Mouse (Mus musculus): ENCODE results near the gene Rpl13.
A peak's percentile ranks its signal among the peaks of the same experiment; 100 is the strongest.

The Rpl13 gene

DNA sequence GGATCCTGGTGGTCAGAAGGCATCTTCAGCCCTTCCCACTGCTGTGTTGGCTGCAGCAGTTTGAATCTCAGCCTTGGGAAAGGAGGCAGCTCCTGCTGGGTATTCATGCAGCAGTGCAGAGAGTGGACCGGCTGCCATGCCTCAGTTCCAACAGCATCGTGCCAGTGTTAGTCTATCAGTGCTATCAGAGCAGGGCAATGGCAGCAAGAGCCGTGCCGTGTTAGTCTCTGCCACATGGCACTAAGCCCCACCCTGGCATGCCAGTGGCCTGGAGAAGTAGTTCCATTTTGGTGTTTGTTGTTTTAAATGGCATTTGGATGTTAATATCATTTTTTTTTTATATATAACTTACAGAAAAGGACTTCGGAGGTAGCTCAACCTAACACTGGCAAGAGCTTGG is 6.8 kb downstream of the Rpl13 start:
- DNase-seq, result no peak

DNA sequence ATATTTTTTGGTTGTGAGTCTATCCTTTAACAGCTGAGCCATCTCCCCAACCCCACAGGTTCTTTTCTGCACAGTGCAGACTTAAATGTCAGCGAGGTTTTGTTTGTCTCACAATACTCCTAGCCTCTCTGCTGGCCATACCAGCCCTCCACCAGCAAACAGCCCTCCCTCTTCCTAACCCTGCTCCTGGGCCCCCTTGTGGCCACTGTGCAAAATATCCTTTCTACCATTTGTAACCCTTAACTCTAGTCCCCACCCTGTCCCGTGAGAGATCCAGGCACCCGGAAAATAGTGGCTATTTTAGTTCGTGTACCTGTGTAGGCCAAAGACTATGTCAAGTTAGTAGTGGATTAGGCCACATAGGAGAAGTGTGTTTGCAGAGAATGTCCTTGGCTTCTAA is 8.5 kb downstream of the Rpl13 start:
- DNase-seq, result peak; percentile 49 to 73

DNA sequence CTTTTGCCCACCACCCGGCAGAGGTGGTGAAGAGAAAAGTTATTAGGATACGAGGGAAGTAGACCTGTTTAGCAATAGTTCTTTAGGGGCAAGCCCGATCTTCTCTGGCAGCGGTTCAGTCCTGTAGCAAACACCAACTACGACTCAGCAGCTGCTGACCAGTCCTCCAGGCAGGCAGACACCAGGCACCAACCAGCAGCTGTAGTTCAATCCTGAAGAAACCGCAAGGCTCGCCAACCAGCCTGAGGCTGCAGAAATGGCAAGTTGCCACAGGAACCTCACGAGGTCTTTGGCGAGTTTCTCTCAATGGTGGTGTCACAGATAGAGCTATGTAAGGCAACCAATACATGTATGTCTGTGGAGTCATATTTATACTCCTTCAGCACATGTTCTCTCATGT is 10.7 kb downstream of the Rpl13 start:
- DNase-seq, result no peak

DNA sequence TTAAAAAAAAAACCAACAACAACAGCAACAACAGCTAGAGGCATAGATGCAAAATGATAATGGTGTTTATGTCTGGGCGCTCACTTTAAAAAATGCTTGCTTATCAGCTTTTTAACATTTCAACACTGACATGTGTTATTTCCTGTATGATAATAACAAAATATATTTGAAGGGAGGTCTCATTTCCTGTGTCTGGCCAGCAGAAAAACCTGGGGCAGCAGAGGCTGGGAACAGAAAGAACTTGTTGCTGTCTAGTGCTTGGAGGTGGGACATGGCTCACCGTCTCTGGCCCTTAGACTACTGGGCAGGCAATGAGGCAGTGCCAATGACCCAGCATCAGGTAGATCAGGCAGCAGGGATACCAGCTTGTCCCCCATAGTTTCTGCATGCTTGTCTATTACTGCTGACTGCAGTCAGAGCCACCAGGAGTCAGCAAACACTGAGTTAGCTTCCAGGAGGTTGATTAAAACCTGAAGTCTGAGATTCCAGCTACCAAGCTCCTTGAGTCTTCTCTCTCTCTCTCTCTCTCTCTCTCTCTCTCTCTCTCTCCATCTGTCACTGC is 11.8 kb downstream of the Rpl13 start:
- no peak for DNase-seq

DNA sequence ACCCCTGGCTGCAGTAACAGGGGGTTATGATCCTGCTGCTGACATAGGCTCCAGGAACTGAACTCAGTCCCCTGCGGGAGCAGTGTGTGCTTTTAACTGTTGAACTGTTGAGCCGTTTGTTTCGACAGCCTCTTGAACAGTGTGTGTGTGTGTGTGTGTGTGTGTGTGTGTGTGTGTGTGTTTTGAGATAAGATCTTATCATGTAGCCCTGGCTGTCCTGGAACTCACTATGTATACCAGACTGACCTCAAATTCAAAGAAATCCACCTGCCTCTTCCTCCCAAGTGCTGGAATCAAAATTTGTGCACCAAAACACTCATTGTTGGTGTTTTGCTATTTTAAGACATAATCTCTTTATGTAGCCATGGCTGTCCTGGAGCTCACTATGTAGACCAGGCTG is 12.5 kb downstream of the Rpl13 start:
- DNase-seq, result no peak

DNA sequence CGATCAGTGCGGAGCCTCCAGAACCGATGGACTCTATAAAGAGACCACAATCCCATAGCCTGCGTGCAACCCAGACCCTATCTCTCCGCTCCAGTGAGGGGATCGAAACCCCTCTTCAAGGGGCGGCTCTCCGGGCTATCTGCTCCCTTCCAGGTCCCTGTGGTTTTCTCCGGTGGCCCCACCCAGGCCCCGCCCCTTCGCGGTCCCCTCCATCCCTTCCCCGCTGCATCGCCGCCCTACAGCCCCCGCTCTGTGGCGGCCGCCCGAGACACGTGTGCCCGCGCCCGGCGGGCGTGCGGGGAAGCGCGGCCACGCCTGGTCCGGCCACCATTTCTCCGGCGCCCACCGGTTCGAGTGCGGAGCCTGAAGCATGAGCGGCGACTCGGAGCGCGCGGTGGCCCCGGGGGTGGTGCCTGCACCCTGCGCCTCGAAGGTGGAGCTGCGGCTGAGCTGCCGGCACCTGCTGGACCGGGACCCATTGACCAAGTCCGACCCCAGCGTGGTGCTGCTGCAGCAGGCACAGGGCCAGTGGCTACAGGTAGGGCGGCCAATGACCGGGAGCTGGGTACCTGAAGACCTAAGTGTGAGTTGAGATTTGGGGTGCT is 15.1 kb downstream of the Rpl13 start, which contains the start of gene Cpne7:
TSS of gene Cpne7 (plus strand) at position 248 of the 605 bp plus-strand sequence.
- peak; percentile 40 to 52 for DNase-seq

DNA sequence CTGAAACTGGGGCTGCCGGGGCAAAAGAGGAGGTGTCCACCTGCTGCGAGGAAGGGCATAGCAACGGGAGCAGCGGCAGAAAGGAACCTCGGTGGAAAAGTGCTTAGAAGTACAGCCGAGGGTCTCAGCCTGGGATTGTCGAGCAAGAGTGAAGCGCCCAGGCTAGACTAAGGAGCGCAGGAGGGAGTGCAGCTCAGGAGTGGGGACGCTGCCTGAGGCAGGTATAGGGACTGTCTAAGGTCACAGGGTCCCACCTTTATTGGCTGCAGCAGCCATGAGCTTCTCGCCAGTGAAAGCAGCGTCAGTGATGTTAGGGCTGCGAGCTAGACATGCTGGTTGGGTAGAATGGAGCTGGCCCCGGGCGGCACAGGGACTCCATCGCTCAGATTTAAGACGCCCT is 15.6 kb downstream of the Rpl13 start:
- DNase-seq, result no peak

DNA sequence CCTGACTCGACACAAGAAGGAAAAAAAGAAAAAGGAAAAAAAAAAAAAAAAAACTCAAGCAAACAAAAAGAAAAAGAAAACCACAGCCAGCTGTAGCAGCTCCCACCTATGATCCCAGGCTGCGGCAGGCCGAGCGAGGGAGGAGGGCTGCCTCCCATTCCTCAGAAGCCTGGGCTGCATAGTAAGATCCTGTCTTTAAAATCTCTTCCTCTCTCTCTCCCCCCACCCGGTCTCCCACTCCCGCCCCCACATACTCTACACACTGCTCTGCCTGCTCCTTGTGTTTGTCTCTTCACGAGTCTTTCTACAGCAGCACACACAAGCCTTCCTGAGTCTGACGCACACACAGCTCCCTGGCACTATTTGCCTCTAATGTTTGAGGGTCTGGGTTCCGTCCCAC is 19.9 kb downstream of the Rpl13 start:
- DNase-seq, result no peak

DNA sequence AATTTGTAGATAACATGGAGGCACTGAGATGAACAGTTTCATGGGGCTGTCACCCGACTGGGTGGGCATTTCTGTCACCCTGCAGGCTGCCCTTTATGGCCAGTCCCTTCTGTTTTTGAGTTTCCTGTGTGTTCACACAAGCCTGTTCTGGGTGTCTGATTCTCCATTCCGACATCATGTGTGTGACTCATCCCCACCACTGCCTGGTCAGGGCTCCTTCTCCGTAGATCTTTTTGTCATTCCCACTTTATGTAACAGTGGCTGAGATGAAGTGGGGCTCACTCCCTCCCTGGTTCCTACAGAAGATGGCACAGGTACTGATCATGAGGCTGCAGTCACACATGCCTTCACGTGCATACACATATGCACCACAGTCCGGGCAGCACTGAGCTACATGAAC is 20.5 kb downstream of the Rpl13 start:
- no peak for DNase-seq

DNA sequence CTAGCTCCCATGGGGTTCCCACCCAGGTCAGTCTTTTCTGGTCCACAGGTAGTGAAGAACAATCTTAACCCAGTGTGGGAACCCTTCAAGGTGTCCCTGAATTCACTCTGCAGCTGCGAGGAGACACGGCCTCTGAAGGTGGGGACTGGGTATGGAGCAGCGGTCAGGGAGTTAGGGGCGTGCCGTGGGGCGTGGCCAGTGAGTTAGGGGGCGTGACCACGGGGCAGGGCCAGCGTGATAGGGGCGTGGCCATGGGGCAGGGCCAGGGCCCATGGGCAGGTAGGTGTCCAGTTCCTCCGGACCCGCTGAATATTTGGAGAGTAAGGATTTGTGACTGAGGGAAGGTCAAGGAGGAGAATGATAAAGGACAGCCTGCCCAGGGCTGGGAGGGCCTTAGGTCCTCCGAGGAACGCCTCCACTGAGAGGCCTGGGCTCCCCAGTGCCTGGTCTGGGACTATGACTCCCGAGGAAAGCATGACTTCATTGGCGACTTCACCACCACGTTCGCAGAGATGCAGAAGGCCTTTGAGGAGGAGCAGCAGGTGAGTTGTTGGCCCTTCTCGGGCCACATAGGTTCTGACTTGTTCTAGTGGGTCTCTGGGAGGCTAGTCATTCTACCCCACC is 24.2 kb downstream of the Rpl13 start:
- peak in 1 of 2 experiments; percentile 47 for DNase-seq

DNA sequence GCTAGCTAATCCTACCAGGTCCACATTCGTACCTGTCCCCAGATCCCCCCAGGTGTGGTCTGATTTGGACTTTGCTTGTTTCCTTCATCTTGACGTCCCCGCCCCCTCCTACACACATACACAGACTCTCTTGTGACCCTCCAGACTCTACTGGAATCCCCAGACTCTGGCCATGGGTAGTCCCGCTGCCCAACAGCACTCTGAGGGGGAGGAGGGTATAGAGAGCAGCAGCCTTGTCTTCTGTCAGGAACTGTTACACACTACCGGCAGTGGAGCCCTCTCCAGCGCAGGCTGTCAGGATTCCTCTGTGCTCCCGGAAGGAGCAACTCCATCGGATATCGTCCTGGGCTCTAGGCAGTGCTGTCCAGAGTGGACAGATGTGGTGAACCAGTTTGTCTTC is 28.9 kb downstream of the Rpl13 start:
- DNase-seq, result no peak

DNA sequence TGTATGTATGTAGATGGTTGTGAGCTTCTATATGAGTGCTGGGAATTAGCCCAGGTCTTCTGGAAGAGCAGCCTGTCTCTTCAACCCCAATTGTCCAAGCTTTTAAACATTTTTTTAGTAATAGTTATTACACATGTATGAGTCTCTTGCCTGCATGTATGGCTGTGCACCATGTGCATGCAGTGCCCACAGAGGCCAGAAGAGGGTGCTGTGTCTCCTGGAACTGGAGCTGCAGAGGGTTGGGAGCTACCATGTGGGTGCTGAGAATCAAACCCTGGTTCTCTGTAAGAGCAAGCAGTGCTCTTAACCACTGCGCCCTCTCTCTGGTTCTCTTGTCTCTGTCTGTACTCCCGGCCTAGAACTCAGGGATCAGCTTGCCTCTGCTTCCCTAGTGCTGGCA is 30.8 kb downstream of the Rpl13 start:
- DNase-seq, result no peak

DNA sequence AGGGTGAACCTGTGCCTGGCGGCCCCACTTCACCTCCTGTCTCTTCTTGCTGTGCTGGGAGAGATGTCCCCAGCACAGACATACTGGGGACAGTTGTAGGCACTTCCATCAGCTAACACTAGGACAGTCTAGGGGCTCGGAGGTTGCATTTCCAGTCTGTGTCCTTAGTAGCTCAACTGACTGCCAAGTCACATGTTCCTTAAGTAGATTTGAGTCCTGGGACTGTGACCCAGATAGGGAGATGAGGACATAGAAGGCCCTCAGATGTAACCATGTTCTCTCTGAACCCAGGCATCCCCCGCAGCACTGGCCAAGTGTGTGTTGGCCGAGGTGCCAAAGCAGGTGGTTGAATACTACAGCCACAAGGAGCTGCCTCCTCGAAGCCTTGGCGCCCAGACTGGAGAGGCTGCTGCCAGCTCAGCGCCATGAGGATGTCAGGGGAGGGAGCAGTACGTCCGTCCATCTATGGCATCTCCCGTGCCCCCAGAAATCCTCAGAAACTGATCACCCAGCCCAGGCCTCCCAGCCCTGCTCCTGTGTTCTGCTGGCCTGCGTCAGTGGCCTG is 32.1 kb downstream of the Rpl13 start:
- DNase-seq, result peak in 1 of 2 experiments; percentile 41

DNA sequence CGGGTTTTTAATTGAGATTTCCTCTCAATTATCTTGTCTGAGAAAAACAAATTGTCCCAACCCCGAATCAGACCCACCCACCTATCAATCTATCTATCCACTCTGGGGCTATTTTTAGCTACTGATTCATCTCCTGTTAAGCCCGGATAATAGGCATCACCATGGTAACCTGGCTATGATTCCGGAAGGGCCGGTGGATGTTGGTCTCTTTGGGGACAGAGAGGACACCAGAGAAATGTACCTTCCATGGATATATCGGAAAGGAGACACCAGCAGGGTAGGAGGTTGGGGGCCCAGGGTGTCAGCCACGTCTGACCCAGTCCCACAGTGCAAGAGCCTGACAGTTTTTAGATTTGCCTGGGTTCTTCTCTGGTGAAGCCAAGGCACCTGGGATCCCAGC is 33.3 kb downstream of the Rpl13 start:
- DNase-seq, result peak in 1 of 2 experiments; percentile 31

DNA sequence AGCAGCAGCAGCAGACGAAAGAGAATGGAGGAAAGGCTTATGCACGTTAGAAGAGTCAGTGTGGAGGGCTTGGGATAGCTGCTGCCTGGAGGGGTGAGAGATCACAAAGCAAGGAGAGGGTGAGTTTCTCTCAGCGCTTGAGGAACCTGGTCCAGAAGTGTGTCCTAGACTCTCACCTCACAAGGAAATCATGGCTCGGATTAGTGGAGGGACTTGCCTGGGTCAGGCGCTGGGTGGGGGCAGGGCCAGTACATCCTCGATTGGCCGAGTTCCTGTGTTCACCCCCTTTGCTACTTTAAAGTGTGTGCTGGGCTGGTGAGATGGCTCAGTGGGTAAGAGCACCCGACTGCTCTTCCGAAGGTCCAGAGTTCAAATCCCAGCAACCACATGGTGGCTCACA is 33.7 kb downstream of the Rpl13 start:
- DNase-seq, result no peak

DNA sequence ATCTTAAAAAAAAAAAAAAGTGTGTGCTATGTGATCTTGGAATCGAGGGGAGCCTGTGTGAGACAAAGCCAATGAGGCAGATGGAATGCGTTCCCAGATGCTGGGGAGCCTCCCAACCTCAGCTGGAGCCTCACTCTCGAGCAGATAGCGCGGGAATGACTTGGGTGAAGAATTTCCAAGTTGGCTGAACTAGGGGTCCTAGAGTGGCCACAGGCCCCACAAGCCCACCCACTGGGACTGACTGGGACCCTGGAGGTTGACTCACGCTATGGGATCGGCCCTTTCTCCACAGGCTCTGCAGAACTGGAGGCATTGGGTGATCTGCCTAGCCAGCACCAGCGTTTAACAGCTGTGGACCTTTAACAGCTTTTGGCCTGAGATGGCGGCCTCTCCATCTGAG is 34.1 kb downstream of the Rpl13 start:
- DNase-seq, result no peak

DNA sequence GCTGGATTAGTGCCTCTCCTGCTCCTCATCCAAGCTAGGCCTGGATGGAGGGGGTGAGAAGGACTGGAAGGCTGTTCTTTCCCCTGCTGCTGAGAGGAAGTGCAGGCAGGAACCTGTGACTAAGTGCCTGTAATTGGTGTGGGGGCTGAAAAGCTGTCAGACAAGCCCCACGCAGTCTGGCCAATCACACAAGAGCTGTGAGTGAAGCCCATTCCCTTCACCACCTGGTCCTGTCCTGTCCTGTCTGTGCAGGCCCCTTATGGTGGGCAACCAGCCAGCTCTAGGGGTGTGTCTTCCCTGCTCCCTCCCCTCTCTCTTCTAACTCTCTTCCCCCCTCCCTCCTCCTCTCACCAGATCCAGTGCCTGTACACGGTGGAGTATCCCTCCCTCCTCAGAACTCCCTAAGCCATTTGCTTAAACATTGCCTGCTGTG is 35.5 kb downstream of the Rpl13 start:
- DNase-seq, result peak in 1 of 2 experiments; percentile 19

DNA sequence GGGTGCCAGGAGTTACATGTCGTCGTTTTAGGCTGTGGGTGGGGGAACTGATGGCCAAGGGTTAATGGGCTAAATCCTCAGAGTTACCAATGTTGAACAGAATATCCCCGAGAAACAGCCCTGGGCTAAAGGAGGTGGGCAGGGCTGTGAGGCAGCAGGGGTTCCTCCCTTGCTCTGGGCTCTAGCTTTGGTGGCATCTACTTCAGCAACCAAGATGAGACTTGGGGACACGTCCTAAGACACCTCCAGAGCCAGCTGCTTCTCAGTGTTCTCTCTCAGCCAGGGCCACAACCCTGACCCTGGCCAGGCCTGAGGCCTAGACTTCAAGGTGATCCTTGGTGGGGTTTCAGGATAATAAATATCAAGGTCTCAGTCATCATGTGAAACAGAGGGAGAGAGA is 36.6 kb downstream of the Rpl13 start:
- no peak for DNase-seq

DNA sequence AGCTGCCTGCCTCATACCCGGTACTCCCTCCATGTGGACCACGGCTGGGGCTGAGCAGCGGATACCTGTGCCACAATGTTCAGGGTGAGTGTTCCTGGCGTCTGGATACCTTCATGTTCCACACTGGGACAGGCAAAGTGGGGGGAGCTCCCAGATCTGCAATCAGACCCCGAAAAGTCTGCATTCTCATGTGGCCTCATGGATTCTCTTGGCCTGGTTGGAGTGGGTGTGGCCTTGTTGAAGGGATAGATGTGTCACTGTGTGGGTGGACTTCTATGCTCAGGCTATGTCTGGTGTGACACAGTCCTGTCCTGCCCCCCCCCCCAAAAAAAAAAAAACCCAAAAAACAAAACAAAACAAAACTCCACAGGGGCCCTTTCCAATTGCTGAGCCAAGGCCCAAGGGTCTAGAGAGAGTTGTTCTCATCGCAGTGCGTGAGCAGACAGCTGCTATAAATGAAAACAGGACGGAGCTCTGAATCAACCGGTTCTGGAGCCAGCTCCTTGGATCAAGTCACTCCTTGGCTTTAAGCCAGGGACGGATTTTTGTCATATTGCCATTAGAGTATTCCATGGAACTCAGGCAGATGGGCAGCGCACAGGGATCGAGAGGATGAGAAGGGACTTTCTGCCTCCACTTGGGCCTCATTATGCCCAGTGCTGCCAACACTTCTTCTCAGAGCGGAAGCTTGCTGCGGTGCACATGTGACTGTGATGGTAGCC is 39.8 kb downstream of the Rpl13 start:
- DNase-seq, result peak; percentile 75 to 86

DNA sequence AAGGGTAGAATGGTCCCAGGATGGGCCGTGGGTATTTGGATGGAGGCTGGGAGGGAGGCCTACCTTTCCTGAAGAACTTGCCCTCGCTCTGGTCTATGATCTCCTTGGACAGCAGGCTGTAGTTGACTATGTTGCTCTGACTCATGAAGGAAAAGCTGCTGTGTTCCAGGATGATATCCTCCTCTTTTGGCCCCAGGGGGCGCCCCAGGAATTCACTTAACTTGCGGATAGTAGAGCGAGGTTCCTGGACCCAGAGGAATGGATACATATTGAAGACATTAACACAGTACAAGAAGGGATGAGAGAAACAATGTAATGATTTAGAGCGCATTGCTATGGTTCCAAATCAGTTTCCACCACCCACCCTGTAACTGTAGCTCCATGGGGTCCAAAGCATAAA is 43.1 kb downstream of the Rpl13 start:
- DNase-seq, result no peak

DNA sequence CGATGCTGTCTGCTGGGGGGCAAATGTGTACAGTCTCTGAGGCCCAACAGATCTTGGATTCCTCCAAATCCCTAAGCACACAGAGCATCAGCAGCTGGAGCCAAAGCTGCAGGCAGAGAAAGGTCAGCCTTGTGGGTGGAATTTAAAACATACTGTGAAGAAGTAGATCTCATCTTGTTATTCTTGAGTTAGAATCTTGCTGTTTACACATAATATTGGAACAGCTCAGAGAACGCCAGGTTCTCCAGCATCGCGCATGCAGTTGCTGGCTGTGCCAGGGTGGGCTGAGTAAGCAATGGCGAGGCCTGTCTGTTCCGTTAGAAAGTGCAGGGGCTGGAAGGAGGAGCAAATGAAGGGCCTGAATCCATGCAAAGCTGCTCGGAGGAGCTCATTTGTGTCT is 44.2 kb downstream of the Rpl13 start:
- DNase-seq, result no peak

DNA sequence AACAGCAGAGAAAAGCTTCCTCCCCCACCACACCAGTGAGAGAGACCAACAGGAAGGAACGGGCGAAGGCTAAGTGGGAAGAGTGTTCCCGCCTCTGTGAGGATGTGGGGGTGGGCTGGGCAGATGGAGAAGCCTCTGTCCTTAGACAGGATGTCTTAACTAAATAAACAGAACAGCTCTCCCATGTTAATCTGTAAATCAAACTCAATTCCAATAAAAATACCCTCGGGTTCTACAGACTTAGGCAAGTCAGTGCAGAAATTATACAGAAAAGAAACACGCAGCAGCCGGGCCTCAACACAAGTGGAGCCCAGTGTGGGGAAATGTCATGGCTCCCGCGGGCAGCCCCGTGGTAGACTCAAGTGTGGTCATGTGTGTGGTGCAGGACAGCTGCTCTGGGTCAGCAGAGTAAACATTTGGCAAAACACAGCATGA is 48.6 kb downstream of the Rpl13 start:
- no peak for DNase-seq
